Mouse (Mus musculus) activated CD4-positive, CD25-positive, alpha-beta regulatory T cell, adult 9 weeks (primary cell): ENCODE measurements around the gene Lrrc25. TPM values are rescaled to one million over a fixed set of nuclear protein-coding genes. Genes with fewer than 3 reads are reported as not detected.

Source experiments
- polyA plus RNA-seq: library from polyadenylated mRNA; unstranded; fragments of 100-300 nt; shearing (Covaris generic); gene quantifications from one replicate; pipeline ENCODE4 v1.2.1, GENCODE M21; 2017

The Lrrc25 gene
- 0.33 TPM for polyA plus RNA-seq

DNA sequence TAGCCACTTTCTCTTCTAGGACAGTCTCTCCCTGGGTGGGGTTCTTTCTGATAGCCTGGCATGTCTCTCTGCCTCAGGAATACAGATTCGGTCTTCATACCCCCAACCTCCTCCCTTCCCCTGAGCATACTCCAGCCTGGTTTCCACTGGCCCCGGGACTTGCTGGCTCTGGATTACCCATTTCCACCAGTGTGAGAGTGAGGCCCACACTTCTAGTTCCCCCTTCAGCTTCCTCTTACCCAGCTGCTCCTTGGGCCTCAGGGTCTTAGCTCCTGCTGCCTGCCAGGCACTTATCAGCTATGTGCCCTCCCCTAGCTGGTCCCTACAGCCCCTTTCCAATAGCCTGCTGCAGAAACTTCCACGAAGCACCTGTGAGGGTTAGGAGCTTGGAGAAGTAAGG is at the start of gene Lrrc25:
Gene Lrrc25 (plus strand): TSS at position 262 of the 400 bp plus-strand sequence.

DNA sequence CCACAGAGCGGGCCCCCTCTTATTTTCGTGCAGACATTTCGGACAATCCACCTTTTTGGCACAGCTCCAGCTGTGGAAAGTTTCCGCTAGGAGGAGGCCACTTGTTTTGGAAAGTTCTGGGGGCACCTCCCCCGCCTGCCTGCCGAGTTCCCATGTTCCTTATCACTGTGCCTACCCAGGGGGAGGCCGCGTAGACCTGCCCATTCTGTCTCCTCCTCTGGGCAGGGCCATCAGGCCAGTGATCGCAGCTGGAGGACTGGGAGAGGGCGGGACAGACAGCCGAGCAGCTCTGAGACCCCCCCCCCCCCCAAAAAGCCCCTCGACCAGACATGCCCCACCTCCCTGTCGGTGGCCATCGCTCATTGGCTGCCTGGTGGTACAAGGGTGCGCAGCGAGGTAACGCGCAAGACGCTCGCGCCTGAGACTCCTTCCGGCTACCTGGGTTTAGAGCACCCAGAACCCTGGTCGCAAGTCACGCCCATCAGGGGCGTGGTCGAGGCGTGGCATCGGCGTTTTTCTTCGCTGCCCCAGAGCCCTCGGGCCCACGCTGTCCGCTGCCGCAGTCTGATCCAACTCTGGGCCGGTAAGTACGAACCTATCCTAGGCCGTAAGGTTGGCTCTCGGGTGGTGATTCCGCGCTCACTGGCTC is 21.9 kb upstream of the Lrrc25 start, which contains the start of gene Isyna1:
Gene Isyna1 (plus strand): TSS at position 413 of the 649 bp plus-strand sequence.

DNA sequence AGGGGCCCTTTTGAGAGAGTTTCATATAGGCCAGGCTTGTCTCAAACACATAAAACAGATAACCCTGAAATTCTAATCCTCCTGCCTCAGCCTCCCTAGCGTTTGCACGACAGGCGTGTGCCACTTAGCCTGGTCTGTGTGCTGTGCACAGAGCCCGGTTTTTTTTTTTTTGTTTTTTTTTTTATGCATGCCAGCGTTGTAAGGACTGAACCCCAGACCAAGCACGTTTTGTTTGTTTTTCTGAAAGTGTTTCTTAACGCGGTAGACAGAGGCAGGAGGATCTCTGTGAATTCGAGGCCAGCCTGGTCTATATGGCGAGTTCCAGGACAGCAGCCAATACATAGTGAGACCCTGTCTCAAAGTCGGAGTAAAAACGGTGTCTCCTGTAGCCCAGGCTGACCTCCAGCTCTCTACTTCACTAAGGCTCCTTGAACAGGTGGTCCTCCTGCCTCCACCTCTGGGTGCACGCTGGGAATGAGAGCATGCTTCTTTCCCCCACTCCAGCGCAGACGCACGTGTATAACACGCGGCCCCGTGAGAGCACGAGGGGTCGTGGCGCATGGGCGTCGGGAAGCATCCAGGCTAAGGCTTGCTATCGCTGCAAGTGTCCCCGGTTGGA is 7.1 kb upstream of the Lrrc25 start, which contains the start of gene Ssbp4:
Gene Ssbp4 (minus strand): TSS at position 124 of the 619 bp plus-strand sequence.

GRCm38 (mm10) chr8:70632346-70632892 is 16.5 kb downstream of the Lrrc25 start, which contains the start of gene Gdf15:
Gene Gdf15 (minus strand): TSS chr8:70632456.

GRCm38 (mm10) chr8:70660273-70660725 is 44.3 kb downstream of the Lrrc25 start, which contains the start of gene Pgpep1:
Gene Pgpep1 (minus strand): TSS chr8:70660388.

Other genes with a start within 250 kb of the Lrrc25 start
- 0.20 TPM for gene Comp, start 242.6 kb upstream of the Lrrc25 start, polyA plus RNA-seq
- 14.5 TPM for gene Crtc1, start 176.6 kb upstream of the Lrrc25 start, polyA plus RNA-seq
- gene Klhl26, start 139.2 kb upstream of the Lrrc25 start, polyA plus RNA-seq, result 15.2 TPM
- not detected for gene Tmem59l, start 128.8 kb upstream of the Lrrc25 start, polyA plus RNA-seq
- gene Crlf1, start 123.0 kb upstream of the Lrrc25 start, polyA plus RNA-seq, result not detected
- 105 TPM for gene Rex1bd, start 109.4 kb upstream of the Lrrc25 start, polyA plus RNA-seq
- 1,261 TPM for gene Uba52, start 105.4 kb upstream of the Lrrc25 start, polyA plus RNA-seq
- 429 TPM for gene Fkbp8, start 88.4 kb upstream of the Lrrc25 start, polyA plus RNA-seq
- 94.0 TPM for gene Kxd1, start 88.2 kb upstream of the Lrrc25 start, polyA plus RNA-seq
- gene Ell, start 76.7 kb upstream of the Lrrc25 start, polyA plus RNA-seq, result 41.2 TPM
- 71.1 TPM for gene Isyna1, start 21.8 kb upstream of the Lrrc25 start, polyA plus RNA-seq
- gene Ssbp4, start 7.3 kb upstream of the Lrrc25 start, polyA plus RNA-seq, result 17.3 TPM
- gene Gdf15, start 16.3 kb downstream of the Lrrc25 start, polyA plus RNA-seq, result not detected
- gene Pgpep1, start 44.2 kb downstream of the Lrrc25 start, polyA plus RNA-seq, result 8.9 TPM
- gene Lsm4, start 57.1 kb downstream of the Lrrc25 start, polyA plus RNA-seq, result 297 TPM
- 18.4 TPM for gene Jund, start 82.8 kb downstream of the Lrrc25 start, polyA plus RNA-seq
- 0.13 TPM for gene Iqcn, start 87.3 kb downstream of the Lrrc25 start, polyA plus RNA-seq
- not detected for gene Gm3336, start 102.4 kb downstream of the Lrrc25 start, polyA plus RNA-seq
- gene Pde4c, start 107.6 kb downstream of the Lrrc25 start, polyA plus RNA-seq, result 0.61 TPM
- gene Rab3a, start 138.5 kb downstream of the Lrrc25 start, polyA plus RNA-seq, result 11.2 TPM
- gene Mpv17l2, start 144.8 kb downstream of the Lrrc25 start, polyA plus RNA-seq, result 14.6 TPM
- 19.7 TPM for gene Pik3r2, start 160.6 kb downstream of the Lrrc25 start, polyA plus RNA-seq
- gene Mast3, start 188.9 kb downstream of the Lrrc25 start, polyA plus RNA-seq, result 74.1 TPM
- 82.1 TPM for gene Il12rb1, start 192.3 kb downstream of the Lrrc25 start, polyA plus RNA-seq
- gene Arrdc2, start 223.6 kb downstream of the Lrrc25 start, polyA plus RNA-seq, result 4.3 TPM
- gene Kcnn1, start 247.1 kb downstream of the Lrrc25 start, polyA plus RNA-seq, result not detected